Comparison of ENCODE assay signal across 21 mouse cellular contexts in the genomic region with DNA sequence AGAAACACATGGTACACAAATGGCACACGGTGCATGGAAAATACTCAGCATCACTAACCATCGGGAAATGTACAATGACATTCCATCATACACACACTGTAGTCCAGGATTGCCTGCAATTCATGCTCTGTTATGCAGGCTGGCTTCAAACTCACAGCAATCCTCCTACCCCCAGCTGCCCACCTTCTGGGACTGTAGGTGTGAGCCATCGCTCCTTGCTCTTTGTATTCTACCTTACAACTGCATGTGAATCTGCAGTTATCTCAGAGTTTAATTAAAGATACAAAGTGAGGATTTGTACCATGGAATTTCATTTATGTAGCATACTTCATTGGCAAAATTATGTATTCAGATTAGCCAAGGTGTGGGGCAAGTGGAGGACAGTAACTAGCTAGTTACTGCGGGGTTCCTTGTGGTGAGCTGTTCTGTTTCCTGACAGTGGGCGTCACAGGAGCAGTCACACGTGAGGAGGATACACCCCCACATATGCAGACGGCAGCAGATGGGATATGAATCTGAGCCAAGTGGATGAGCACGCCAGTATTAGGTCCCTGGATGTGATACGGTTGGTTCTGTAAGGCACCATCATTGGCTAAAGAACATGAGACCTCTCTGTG. TPM values are rescaled to one million over a fixed set of nuclear protein-coding genes. Genes with fewer than 3 reads are reported as not detected.
DNase-seq lines count a peak whose midpoint lies in the region; ATAC-seq lines count a peak whose summit lies in the region.
"Had no signal": no experiment of that assay in that cellular context is flagged by ENCODE, and none has a peak within 500 bp of the region (broad histone marks: within the 10 kb centered on the region; RNA-seq: fewer than 3 reads in every experiment).

No protein-coding gene starts in this region.

- ATAC-seq in forebrain, embryonic 15.5 days (replicated peaks): peak; percentile 70; the same call in 1 of the 2 replicates
- ATAC-seq in forebrain, embryonic 12.5 days (ENCODE audit: low FRiP score): no peak

- H3K4me3 ChIP-seq in forebrain, embryonic 15.5 days: no peak overlapping the region
- H3K4me3 ChIP-seq in forebrain, embryonic 12.5 days (replicated peaks): no peak overlapping the region
- H3K4me3 ChIP-seq: erythroblast, embryonic 14.5 days; megakaryocyte, embryonic 14.5 days; myocyte had no signal

- no peaks in the 10 kb centered on the region for H3K9me3 ChIP-seq in forebrain, embryonic 15.5 days
- H3K9me3 ChIP-seq in forebrain, embryonic 12.5 days: no peaks in the 10 kb centered on the region

- H3K4me1 ChIP-seq in forebrain, embryonic 15.5 days: peaks cover 7% of the 10 kb centered on the region; the same call in 1 of the 2 replicates
- peaks cover 4% of the 10 kb centered on the region; the same call in 1 of the 2 replicates for H3K4me1 ChIP-seq in forebrain, embryonic 12.5 days
- H3K4me1 ChIP-seq: megakaryocyte, embryonic 14.5 days had no signal

- no peak overlapping the region for H3K4me2 ChIP-seq in forebrain, embryonic 15.5 days (replicated peaks)
- H3K4me2 ChIP-seq in forebrain, embryonic 12.5 days: no peak overlapping the region

- WGBS in forebrain, embryonic 15.5 days: 71% methylated on average over 9 of the region's 9 CpGs
- 89% methylated on average over 9 of the region's 9 CpGs for WGBS in forebrain, embryonic 12.5 days

- H3K9ac ChIP-seq in forebrain, embryonic 15.5 days (replicated peaks): no peak overlapping the region
- H3K9ac ChIP-seq in forebrain, embryonic 12.5 days: no peak overlapping the region

- intact Hi-C loops in gastrocnemius, postnatal 36 days (cut with DNase I): no loop called here

- no peak overlapping the region for H3K27ac ChIP-seq in forebrain, embryonic 15.5 days (replicated peaks)
- H3K27ac ChIP-seq in forebrain, embryonic 12.5 days: no peak overlapping the region

- no peaks in the 10 kb centered on the region for H3K36me3 ChIP-seq in forebrain, embryonic 15.5 days
- H3K36me3 ChIP-seq in forebrain, embryonic 12.5 days (replicated peaks): no peaks in the 10 kb centered on the region

- no peaks in the 10 kb centered on the region for H3K27me3 ChIP-seq in forebrain, embryonic 15.5 days
- no peaks in the 10 kb centered on the region for H3K27me3 ChIP-seq in forebrain, embryonic 12.5 days

- peak; percentile 56 for DNase-seq in right cerebral cortex, adult 18-20 months
- no peak for DNase-seq in right cerebral cortex, postnatal 4 days
- DNase-seq in left cerebral cortex, adult 9 months (ENCODE audit: low spot score in 2 of 2): peak; percentile 22 to 71
- peak; percentile 72 for DNase-seq in telencephalon, adult 2 months (ENCODE audit: low read depth, low spot score)
- no peak for DNase-seq in gastrocnemius, postnatal 36 days
- no peak for DNase-seq in kidney, adult 9 months
- DNase-seq: adrenal gland, postnatal 14 days; gastrocnemius, postnatal 10 days; kidney, adult 11 months; kidney, postnatal 36 days; lung, adult 2 months; spleen, adult 18-20 months; thymus, postnatal 25 days had no signal

RNA-seq across cellular contexts. Expression of gene Lep, which starts 41.3 kb away (rescaled TPM):
- not detected in 2 replicates for polyA plus RNA-seq in forebrain, embryonic 15.5 days (2015; fragmentation: Nextera tagmentation; extraction: Ambion mirVana)
- polyA plus RNA-seq in forebrain, embryonic 12.5 days (2016; fragmentation: Nextera tagmentation; extraction: Ambion mirVana): not detected in 2 replicates
- under 1 TPM; 0.39 to 0.66 TPM for total RNA-seq in gastrocnemius, postnatal 36 days (2021)
- total RNA-seq: MEL had no signal
- polyA plus RNA-seq: erythroblast, embryonic 14.5 days; limb, embryonic 14.5 days; myocyte; stomach, embryonic 16.5 days had no signal

Comparison
In these comparisons a context has a peak if more than half of its experiments do, and no peak if none do; other contexts are left out.
1. DNase-seq: peak in right cerebral cortex, adult 18-20 months (single experiment), left cerebral cortex, adult 9 months (2 of 2) and telencephalon, adult 2 months (single experiment); none in right cerebral cortex, postnatal 4 days (single experiment), gastrocnemius, postnatal 36 days (0 of 2) and kidney, adult 9 months (single experiment).